Mouse (Mus musculus) liver, embryonic 14.5 days (tissue): ENCODE results near the gene Ciao2b.

ENCODE experiments used
- CTCF ChIP-seq: IDR thresholded peaks from 2 replicates; pipeline ENCODE4 v1.5.1; 2016; ENCODE audit warnings: antibody characterized with exemption, low read depth, control low read depth
- EP300 ChIP-seq: IDR thresholded peaks from 2 replicates; pipeline ENCODE4 v1.6.1; 2016; ENCODE audit warnings: antibody characterized with exemption, low read depth

DNA sequence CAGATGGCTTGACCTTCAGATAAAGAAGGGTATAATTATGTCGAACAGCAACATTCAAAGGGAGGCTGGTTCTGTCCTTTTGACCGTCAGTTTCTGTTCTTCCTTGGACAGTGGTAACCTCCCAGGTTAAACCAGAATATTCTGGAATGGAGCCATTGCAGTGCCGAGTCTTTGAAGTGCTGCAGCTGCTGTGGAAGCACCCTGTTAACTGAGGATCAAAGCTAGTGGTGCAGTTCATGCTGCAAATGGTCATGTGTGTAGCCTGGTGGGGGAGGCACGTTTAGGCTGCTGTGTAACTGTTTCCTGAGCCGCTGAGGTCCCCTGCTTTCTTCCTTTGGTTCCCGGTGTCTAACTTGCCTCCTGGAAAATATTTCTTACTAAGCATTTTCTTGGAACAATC is 43.3 kb downstream of the Ciao2b start:
- TF ChIP-seq CTCF (no peak), EP300 (no peak)
